26 mouse cellular contexts compared by ENCODE assay signal in genomic region chr11:107796346-107796745, GRCm38 (mm10). TPM values are rescaled to one million over a fixed set of nuclear protein-coding genes. Genes with fewer than 3 reads are reported as not detected.
DNase-seq lines count a peak whose midpoint lies in the region; TF ChIP-seq lines count a peak whose summit lies in the region.
"Had no signal": no experiment of that assay in that cellular context is flagged by ENCODE, and none has a peak within 500 bp of the region (broad histone marks: within the 10 kb centered on the region; RNA-seq: fewer than 3 reads in every experiment).

No protein-coding gene starts in this region.

- no peak overlapping the region for H3K27ac ChIP-seq in kidney, adult 2 months (ENCODE audit: insufficient read depth, low read depth, low read length)
- H3K27ac ChIP-seq: forebrain, embryonic 10.5 days; gastrocnemius, adult 2 months; heart, embryonic 15.5 days had no signal

- no peak for TF ChIP-seq POLR2A in kidney, adult 2 months (IDR thresholded peaks at IDR 0.05; ENCODE audit: low read depth, low read length)

- no peaks in the 10 kb centered on the region for H3K36me3 ChIP-seq in kidney, adult 2 months (ENCODE audit: control insufficient read depth, insufficient read depth, low read length)
- H3K36me3 ChIP-seq: heart, embryonic 12.5 days; heart, embryonic 15.5 days; hindbrain, embryonic 10.5 days; hindbrain, embryonic 13.5 days had no signal

- H3K4me1 ChIP-seq in kidney, adult 2 months (ENCODE audit: control insufficient read depth, insufficient read depth, low read length) = no peaks in the 10 kb centered on the region

- no peaks in the 10 kb centered on the region; the same call in 1 of the 2 replicates for H3K27me3 ChIP-seq in kidney, adult 2 months (replicated peaks; ENCODE audit: control insufficient read depth, insufficient read depth, low read length)

- H3K4me3 ChIP-seq in kidney, adult 2 months (ENCODE audit: insufficient read depth, low read depth, low read length) = no peak overlapping the region
- H3K4me3 ChIP-seq: forebrain, embryonic 13.5 days; gastrocnemius, adult 2 months; heart, embryonic 12.5 days; heart, embryonic 15.5 days; hindbrain, embryonic 10.5 days had no signal

- TF ChIP-seq CTCF in kidney, adult 2 months (conservative IDR thresholded peaks at IDR 0.05; ENCODE audit: insufficient read depth, insufficient read length, low read depth, low read length) = no peak

- peak; percentile 30 to 51 for DNase-seq in thymus, adult 18-20 months
- peak; percentile 44 for DNase-seq in thymus, postnatal 0 days (ENCODE audit: low spot score)
- DNase-seq in thymus, postnatal 25 days = peak; percentile 43
- DNase-seq in kidney, adult 2 months = no peak
- DNase-seq in layer of hippocampus, adult 18-20 months (ENCODE audit: low spot score in 2 of 2) = no peak
- DNase-seq in lung, postnatal 10 days = no peak
- DNase-seq: adrenal gland, adult 8-10 months; adrenal gland, postnatal 25 days; cerebellum, adult 11-12 months; cerebellum, adult 8-10 months; cerebellum, postnatal 10 days; forebrain, postnatal 0 days; gastrocnemius, adult 2 months; gastrocnemius, postnatal 14 days; heart, adult 18-20 months; heart, postnatal 10 days; heart, postnatal 36 days had no signal

- WGBS in kidney, adult 2 months = 21% methylated on average over 7 of the region's 7 CpGs

RNA-seq across cellular contexts. Expression of gene Cacng4, which starts 2.0 kb away (rescaled TPM):
- 0.50 and 0.60 TPM in 2 replicates for polyA plus RNA-seq in thymus, postnatal 0 days (2015; fragmentation: Nextera tagmentation; extraction: Ambion mirVana)
- 0.31 and 0.69 TPM in 2 replicates for polyA plus RNA-seq in kidney, adult 2 months (2012; rRNA removed)
- 10 to 100 TPM; 20.1 to 21.7 TPM for total RNA-seq in layer of hippocampus, adult 18-20 months (2021)
- total RNA-seq: gastrocnemius, adult 2 months; MEL had no signal
- polyA plus RNA-seq: activated CD4-positive, CD25-positive, alpha-beta regulatory T cell, adult 4 months; CD4-positive, CD25-positive, alpha-beta regulatory T cell, adult 4 months had no signal

Comparison
In these comparisons a context has a peak if more than half of its experiments do, and no peak if none do; other contexts are left out.
1. DNase-seq: peak in thymus, adult 18-20 months (2 of 2), thymus, postnatal 0 days (single experiment) and thymus, postnatal 25 days (single experiment); none in kidney, adult 2 months (single experiment), layer of hippocampus, adult 18-20 months (0 of 2) and lung, postnatal 10 days (single experiment).